Mouse (Mus musculus) lung, postnatal 25 days (tissue): ENCODE measurements around the gene Dgki.

Experiments used
- DNase-seq: peaks from one replicate; pipeline ENCODE4 v3.0.0; 2022; ENCODE audit warnings: low spot score

The Dgki gene

DNA sequence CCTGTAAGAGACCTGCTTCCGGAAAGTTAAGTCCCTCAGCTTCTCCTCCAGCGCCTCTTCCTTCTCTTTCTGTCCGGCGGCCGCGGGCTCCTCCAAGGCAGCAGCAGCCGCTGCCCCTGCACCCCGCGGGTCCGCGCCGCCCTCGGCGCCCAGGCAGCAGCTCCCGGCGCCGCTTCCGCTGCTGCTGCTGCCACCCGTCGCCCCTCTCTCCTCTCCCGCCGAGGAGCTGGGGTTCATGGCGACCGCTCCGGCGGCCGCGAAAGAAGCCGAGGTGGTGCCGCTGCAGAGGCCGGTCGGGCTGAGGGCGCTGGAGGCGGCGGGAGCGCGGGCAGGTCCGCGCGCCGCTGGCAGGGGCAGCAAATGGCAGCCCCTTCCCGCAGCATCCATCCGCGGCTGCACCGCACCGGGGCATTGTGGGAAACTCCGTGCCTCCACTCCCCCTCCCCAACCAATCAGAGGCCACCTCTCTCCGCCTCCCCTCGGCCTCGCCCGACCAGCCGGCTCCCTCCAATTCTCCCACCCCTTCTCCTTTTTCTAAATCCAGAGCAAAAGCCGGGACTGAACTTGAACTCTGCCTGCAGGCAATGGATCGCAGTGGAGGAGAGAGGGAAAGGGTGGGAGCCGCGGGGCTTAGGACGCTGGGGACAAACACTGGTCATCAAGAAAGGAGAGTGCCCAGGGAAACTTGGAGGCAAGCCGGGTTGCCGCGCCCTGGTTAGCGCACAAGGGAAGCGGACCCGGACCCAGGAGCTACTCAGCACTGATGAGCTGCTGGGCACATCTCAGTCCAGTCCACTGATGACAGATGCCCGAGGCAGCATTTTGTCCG, at the start of gene Dgki:
Gene Dgki (minus strand): TSS at position 623 of the 829 bp plus-strand sequence.
- DNase-seq: no peak

DNA sequence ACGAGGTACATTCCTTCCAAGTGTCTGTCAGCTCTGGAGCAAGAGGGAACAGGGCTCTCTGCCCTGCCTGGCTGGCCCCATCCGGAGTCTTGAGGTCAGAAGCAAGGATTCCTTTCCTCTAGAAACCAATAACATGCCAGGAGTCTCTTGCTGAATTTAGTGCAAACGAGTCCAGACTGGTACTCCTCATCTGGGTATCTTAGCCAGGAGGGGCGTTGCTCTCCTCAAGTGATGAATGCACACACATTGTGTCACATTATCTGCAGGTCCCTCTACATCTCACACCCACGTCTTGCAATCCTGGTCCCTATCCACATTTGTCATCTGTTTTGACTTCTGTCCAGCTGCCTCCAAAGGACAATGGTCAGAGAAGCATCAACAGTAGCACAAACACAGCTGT, 47.6 kb upstream of the Dgki start:
- no peak for DNase-seq

DNA sequence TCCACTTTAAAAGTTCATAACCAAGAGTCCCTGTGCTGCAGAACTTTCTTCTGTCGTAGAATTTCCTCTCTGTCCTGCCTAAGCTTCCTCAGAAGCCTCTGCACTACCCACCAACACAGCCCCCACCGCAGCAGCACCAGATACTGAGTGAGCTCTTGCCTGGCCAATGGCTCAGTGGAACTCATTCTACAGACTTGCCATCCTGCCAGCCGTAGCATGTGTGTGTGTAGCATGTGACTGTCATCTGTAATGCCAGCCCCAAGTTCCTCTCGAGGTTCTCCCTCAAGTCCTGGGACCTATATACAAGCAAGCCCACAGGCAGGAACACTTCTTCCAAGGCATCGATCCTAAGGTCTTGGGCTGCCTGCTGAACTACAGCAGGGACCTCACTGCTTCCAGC, 38.1 kb upstream of the Dgki start:
- no peak for DNase-seq

DNA sequence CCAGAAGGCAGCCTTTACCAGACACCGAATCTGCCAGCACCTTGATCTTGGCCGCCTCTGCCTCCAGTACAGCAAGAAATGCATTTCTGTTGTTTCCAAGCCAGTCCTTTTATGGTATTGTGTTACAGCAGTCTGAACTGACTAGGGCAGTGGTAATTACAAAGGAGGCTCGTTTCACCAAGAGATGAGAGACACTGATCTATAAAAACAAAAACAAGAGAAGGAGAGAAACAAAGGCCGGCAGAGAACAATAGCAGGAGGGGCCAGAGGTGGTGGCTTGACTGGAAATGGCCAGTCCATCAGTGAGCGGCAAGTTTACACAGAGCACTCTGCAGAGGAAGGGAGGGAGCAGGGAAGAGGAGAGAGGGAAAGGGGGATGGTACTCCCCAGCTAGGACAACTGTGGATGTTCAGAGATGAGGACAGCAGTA, 36.9 kb upstream of the Dgki start:
- DNase-seq: no peak

DNA sequence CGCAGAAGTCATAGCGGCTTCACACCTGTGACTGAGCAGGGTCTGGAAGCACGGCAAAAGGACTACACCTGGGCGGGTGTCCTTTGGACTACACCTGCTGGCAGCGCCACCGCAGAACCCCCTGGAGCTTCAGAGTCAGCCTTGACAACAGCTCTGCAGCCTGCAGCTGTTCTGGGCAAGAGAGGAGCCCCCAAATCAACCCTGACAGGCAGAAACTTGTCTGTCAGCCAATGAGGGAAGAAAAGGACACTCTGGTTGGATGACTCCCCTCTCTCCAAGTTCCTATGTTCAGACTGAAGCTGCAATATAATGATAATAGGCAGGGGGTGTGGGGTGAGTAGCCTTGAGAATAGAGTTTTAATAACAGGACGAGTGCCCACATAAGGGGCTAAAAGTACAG, 36.4 kb upstream of the Dgki start:
- DNase-seq: no peak

DNA sequence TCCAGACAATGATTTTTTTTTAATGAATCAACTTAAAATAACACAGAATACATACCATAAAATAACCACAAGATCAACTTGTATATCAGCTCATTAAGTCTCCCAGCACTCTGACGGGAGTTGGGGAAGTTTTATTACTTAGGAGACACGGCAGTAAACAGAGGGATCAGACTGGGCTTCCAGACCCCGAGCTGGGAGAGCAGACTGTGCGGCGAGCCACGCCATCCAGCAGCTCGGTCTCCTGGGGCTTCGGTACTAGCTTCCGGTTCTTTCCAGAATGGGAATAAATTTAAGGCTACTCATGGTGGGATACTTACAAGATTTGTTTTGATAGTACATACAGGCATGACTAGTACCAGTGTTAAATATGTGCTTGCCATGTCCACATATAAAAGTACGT, 32.9 kb upstream of the Dgki start:
- no peak for DNase-seq

DNA sequence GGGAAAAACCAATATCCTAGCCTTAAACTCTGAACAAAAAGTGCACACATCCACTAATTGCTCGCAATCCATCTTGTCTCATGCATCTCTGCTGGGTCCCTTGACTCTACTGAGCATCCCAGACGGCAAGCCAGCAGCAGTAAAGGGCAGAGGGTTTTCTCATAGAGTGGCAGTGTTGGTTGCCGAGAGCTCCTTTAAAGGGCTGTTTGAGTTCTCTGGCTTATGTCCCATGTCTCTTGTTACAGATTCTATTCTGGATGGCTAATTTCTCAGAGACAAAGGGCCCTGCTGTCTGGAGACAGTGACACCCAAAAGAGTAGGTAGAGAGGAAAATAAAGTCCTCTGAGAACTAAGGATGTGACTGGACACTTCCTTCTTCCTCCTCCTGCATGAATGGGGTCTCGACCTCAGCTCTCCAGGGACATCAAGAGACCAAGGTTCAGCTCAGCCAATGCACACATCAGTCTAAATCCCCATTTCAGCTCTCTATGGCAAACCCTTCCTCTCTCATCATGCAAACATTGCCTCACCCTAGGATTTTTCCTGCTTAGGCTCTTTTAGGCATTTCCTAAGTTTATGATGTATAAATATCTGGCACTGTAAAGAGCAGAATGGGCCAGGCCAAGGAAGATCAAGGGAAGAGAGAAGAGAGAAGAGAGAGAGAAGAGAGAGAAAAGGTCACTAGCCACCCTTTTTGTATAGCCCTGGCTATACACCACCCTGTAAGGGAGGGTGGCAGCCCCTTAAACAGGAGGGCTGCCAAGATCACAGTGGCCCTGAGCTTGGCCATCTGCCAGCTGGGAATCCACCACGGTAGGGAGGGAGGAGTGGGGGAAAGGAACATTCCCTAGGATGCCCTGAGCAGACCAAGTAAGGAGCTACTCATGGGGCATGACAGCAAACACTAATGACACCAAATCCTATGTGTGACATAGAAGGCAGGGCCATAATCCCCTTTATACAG, 30.2 kb upstream of the Dgki start:
- DNase-seq: no peak

DNA sequence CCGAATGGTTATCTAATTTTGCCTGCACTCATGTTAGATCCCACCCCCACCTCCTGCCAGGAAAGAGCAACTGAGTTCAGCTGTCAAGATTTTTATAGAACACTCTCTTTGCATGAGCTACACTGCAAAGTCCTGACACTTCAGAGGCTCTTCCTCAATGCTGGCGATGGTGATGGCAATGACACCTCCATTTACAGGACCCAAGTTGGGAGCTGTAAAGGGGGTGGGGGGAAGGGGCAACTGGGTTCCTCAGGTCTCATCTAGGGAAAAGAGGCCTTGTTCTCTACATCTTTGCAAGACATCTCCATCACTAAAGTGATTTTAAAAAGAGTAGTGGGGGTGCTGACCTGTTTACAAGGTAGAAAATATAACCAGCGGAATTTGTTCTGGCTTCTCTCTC, 29.4 kb upstream of the Dgki start:
- DNase-seq: no peak

DNA sequence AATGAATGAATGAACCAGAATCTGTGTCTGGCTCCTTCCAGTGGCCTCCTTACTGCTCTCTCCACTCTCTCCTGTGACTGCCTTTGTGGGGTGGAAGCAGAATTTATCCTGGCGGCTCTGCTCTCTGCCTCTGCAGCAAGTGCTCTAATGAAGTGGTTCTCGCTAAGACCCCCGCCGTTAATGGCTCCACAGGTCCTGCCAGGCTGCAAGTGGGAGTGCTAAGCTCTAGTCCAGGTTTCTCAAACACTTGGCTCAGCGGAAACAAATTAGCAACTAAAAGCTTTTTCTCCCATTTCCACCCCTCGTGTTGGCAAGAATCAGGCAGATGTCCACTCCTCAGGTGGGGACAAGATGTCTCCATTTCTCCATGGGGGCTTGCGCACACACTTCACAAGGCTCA, 28.7 kb upstream of the Dgki start:
- DNase-seq: no peak

DNA sequence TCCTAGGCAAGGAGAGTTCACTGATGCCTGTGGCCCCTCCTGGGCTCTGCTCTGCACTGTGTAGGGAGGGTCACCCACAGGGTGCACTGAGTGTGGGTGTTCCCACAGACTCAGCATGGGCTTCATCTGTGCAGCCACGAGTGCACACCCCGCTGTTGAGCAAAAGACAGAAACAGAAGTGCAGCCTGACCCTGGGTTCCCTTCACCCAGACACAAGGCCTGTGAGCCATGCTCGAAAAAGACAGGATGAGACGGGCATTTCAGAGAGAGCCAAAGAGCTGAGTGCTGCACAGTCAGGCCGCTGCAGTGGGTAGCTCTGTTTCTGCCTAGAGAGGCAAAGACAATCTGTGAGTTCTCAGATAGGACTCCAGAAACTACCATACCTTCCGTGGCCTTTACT, 27.5 kb upstream of the Dgki start:
- no peak for DNase-seq

DNA sequence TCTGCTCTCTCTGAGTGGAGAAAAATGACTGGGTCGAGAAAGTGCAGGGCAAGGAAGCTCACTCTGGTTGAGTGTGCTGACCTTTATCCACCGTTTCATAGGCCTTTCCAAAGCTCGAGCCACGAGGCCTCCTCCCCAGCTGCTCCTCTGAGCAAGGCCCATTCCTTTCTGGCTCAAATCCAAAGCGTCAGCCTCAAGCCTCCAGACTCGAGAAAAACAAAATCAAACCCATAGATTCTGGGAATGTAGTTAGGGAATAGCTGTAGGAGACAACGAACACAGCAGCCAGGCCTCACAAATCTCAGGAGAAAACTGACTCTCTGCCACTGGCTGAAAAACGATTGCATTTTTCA, 26.6 kb upstream of the Dgki start:
- DNase-seq: no peak

DNA sequence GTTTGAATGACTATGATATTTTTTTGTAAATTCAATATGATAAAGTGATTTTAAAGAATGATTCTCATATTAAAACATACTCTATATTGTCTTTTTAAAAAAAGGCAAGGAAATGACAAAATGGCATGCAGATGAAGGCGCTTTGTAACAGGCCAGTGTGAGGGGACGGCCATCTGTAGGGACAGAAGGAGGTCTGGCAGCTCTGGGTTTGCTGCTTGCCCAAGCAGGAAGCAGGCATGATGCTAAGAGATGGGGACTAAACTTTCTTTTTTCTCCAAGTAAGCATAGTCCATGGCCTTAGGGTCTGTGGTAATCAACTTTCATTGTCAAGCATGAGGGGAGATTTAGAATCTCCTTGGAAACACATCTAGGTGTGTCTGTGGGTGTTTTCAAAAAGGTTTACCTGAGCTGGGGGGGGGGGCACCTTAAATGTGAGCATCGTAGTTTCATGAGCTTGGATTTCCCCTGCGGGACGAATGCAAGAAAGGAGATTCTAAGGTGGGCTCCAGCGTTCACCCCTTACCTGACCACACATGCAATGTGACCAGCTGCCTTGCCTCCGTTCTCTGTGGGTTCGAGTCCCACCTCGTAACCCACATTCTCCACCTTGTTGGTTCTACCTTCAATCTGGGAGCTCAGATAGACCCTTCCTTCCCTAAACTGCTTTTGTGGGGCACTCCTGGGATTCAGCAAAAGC, 26.1 kb upstream of the Dgki start:
- no peak for DNase-seq

DNA sequence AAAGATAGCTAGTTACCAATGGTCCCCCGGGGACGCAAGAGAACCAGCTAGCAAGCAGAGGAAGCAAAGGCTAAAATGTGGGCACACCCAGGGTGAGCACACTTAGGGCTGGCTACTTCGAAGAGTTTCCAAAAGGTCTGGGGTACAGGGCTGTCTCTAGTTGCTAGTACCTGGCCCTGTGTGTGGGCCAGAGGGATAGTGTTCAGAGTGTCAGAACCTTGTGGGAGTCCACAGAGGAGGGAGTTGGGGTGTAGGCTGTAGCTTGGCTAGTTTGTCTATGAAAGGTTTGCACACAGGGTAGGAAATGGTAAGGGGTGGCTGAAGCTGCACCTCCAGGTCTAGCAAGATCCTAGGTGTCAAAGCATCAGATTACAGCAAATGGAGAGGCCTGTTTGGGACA, 25.1 kb upstream of the Dgki start:
- no peak for DNase-seq

DNA sequence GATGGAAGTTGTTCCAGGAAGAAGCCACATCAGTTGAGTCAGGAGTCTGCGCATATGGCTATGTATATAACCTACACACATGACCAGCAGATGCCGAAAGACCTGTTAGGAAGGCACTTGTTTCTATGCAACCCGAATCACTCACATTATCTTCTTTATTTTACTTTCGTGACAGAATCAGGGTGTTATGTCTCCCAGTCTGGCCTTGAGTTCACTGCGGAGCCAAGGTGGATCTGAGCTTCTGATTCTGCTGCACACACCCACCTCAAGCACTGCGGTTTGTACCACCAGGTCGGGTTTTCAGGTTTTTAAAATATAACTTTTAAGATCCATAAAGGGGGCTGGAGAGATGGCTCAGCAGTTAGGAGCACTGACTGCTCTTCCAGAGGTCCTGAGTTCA, 22.7 kb upstream of the Dgki start:
- no peak for DNase-seq

DNA sequence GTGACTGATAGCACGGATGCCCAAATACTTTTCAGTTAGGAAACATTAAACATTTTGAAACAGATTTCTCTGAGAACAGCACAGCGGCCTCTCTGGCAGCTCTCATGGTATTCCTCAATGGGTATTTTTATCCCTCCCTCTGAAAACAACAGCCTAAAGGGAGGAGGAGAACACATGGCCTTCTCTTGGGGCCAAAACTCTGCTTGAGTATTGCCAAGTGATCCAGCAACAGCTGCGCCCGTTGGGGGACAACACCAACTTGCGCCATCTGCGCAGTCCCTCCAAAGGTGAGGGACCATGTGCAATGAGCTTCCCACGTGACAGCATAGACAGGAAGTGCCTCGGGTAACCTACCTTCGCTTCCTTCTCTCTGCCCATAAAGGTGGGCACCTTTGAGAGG, 22.1 kb upstream of the Dgki start:
- DNase-seq: no peak

DNA sequence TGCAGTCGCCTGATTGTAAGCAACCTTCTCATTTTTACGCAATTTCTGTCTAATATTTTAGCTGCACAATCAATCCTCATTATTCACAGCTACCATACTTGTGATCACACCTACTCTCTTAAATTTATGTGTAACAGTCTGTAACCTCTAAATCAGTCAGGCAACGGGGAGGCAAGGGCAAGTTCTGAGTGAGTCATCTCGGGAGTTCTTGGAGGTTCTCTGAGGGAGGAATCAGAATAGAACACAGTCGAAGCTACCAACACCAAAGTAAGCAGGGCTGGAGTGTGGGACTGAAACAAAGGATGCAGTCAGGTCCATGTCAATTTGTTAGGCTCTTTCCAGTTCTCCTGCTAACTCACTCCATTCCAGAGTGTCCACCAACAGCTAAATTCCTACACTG, 17.9 kb upstream of the Dgki start:
- no peak for DNase-seq

DNA sequence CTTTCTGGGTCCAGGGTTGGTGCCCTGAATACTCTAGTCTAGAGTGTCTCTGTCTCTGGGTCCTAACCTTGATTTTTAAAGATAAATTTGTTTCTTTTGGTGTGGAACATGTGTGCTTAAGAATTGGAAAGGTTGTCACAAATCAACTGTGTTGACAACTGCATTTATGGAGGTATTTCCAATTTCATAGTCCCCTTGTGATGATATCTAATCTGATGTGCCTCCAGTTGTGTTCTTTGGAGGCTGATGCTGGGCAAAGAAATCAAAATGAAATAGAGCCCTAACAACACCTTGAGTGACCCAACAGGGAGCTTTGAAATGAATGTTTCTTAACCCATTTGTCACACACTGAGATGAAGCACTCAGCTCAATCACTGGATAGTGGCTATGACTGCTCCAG, 15.5 kb upstream of the Dgki start:
- DNase-seq: no peak

DNA sequence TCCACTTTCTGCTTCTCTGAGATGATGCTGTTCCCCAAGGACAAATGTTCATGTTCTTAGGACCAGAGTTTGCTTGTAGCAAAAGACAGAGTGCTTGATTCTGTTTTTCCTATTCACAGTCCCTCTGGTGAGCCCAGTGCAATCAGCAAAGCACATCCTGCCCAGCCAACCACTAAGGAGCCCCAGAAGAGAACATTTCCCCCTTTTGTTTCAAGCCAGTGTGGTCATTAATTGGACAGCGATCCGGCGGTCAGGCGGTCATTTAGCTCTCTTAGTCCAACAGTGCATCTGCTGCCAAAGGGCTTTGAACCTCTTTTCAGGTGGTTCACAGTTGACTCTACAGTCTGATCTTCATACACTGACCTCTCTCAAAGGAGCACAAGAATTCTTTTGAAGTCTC, 10.6 kb upstream of the Dgki start:
- no peak for DNase-seq

DNA sequence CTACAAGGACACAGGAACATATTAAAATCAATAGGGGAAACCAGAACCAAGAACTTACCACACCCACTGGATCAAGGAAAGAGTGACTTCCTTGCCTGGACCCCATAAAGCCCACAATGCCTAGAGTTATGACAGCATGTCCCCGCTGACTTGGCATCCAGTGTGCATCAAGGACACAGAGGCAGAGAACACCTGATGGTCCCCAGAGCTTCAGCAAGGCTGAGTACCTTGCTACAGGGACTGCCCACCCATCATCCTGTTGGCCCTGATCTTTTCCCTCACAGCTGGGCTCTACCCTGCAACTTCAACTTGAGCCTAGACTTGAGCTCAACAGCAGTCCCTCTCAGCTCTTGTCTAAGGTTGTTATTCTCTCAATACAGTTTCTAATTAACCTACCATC, 6.6 kb upstream of the Dgki start:
- DNase-seq: no peak

DNA sequence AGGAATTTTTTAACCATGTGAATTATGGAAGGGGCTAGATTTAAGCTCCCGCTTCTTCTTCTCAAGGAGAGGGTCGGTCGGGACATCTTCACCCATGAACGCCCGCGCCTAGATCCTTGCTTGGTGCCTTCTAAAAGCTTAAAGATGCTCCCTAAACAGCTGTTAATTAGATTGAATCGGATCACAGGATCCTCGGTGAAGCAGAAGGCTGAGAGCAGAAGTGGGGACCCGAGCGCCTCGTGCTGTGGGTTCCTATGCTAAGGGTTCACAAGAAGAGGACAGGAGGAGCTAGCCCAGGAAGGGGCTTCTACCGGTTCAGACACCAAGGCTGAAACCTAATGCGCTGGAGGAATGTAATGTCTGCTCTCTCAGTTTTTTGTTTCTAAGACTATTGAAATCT, 508 bp upstream of the Dgki start:
- DNase-seq: no peak

DNA sequence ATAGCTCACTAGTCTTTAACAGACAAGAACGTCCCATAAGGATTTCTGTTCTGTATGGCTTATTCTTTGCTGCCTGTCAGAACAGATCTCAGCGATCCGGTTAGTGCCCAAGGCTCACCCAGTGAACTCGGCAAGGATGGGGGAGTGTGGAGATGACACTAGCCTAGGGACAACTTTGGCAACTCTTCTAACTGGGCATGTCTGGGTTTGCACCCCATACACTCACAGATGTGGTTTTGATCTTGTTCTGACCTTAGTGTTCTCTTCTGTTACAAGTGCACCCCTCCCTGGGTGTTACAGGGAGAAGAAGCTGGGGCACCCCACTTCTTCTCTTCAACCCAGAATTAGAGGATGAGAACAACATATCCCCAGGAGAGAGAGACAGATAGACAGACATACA, 1.0 kb downstream of the Dgki start:
- no peak for DNase-seq

DNA sequence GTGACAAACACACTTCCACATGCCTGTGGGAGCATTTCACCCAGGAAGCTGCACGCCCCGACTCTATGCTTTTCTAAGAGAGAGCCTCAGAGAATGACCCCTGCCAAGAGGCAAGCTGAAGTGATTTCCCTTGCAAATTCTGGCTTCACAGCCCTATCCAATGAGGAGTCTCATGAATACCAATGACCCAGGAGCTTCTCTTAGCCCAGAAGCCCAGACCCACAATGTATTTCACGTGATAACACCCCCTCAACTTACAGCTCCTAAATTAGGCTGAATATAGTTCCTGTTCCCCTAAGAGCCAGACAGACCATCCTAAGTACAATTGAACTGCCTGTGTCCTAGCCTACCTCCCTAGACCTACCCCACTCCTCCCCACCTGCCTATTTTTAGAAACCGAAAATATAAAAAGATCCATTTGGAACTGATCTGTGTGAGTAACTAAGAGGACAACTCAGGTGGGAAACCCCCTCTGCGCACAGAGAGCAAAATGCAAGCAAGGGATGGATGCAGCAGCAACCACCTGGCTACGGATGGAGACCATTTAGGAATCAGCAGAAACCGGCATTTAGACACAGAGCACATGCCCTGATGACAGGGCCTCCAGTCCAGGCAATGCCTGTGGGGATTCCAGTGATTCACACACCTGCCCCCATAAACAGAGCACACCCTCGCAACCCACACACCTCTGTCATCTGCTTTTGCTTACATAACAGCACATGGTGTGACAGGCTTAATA, 2.1 kb downstream of the Dgki start:
- no peak for DNase-seq
